ENCODE assay signal across 9 mouse cellular contexts in the genomic region with DNA sequence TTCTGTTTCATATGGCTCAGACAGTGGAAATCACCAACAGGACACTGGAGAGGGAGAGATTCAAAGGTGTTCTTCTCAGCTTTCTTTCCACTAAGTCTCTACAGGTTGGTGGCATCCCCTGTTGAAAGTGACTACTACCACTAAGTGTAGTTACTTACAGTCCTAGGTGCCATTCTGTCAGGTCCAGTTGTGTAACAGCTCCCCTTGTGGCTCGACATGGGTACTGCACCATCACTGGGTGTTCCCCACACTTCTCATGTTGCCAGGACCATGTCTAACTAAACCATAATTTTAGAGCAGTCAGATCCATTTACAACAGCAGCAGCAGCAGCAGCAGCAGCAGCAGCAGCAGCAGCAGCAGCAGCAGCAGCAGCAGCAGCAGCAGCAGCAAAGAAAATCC.
DNase-seq lines count a peak whose midpoint lies in the region; ATAC-seq and TF ChIP-seq lines count a peak whose summit lies in the region.
"Had no signal": no experiment of that assay in that cellular context is flagged by ENCODE, and none has a peak within 500 bp of the region (broad histone marks: within the 10 kb centered on the region; RNA-seq: fewer than 3 reads in every experiment).

No protein-coding gene starts in this region.

- H3K9ac ChIP-seq in forebrain, embryonic 11.5 days (ENCODE audit: low read length), result no peak overlapping the region
- no peak overlapping the region for H3K9ac ChIP-seq in kidney, embryonic 15.5 days
- no peak overlapping the region for H3K9ac ChIP-seq in lung, embryonic 16.5 days (ENCODE audit: low read length)
- H3K9ac ChIP-seq: heart, embryonic 13.5 days had no signal

- H3K9me3 ChIP-seq in forebrain, embryonic 11.5 days (ENCODE audit: control insufficient read depth, low read length), result no peaks in the 10 kb centered on the region
- H3K9me3 ChIP-seq in kidney, embryonic 15.5 days (replicated peaks), result no peaks in the 10 kb centered on the region
- no peaks in the 10 kb centered on the region for H3K9me3 ChIP-seq in lung, embryonic 16.5 days (ENCODE audit: control insufficient read depth, low read length)
- H3K9me3 ChIP-seq: heart, embryonic 13.5 days had no signal

- TF ChIP-seq CTCF in bone marrow, adult 2 months (IDR thresholded peaks at IDR 0.05; ENCODE audit: control insufficient read depth, insufficient read depth, low read length), result peak; percentile 73

- H3K27me3 ChIP-seq in forebrain, embryonic 11.5 days (ENCODE audit: control insufficient read depth, insufficient read depth, low read length), result no peaks in the 10 kb centered on the region
- no peaks in the 10 kb centered on the region for H3K27me3 ChIP-seq in kidney, embryonic 15.5 days
- no peaks in the 10 kb centered on the region for H3K27me3 ChIP-seq in lung, embryonic 16.5 days (ENCODE audit: control insufficient read depth, insufficient read depth, low read depth, low read length)
- H3K27me3 ChIP-seq in splenic B cell, adult 2 months (ENCODE audit: control insufficient read depth, insufficient read depth, low read length, poor library complexity, severe bottlenecking), result no peaks in the 10 kb centered on the region
- H3K27me3 ChIP-seq: heart, embryonic 13.5 days had no signal

- TF ChIP-seq POLR2A in bone marrow, adult 2 months (IDR thresholded peaks at IDR 0.05; ENCODE audit: borderline replicate concordance, control insufficient read depth, low read depth, low read length), result no peak

- DNase-seq in cerebellum, adult 11 months, result peak; percentile 2
- no peak for DNase-seq in cerebellum, adult 11-12 months
- DNase-seq in 3134 (ENCODE audit: extremely low read depth, insufficient read length, low spot score), result peak; percentile 8
- peak; percentile 70 for DNase-seq in forebrain, embryonic 11.5 days (ENCODE audit: low spot score)
- DNase-seq in splenic B cell, adult 2 months (ENCODE audit: low read depth, low spot score), result peak; percentile 21

- H3K4me3 ChIP-seq in bone marrow, adult 2 months (replicated peaks; ENCODE audit: control insufficient read depth, low read depth, low read length), result no peak overlapping the region
- no peak overlapping the region for H3K4me3 ChIP-seq in forebrain, embryonic 11.5 days (ENCODE audit: low read depth, low read length)
- H3K4me3 ChIP-seq in kidney, embryonic 15.5 days (replicated peaks), result no peak overlapping the region
- H3K4me3 ChIP-seq in lung, embryonic 16.5 days (ENCODE audit: low read length), result no peak overlapping the region
- H3K4me3 ChIP-seq: heart, embryonic 13.5 days had no signal

- H3K27ac ChIP-seq in bone marrow, adult 2 months (ENCODE audit: control insufficient read depth, insufficient read depth, low read depth, low read length, poor library complexity), result no peak overlapping the region
- H3K27ac ChIP-seq in forebrain, embryonic 11.5 days (ENCODE audit: low read depth, low read length), result no peak overlapping the region
- H3K27ac ChIP-seq in kidney, embryonic 15.5 days, result no peak overlapping the region
- no peak overlapping the region for H3K27ac ChIP-seq in lung, embryonic 16.5 days (ENCODE audit: low read length)
- H3K27ac ChIP-seq: heart, embryonic 13.5 days had no signal

- H3K36me3 ChIP-seq in forebrain, embryonic 11.5 days (ENCODE audit: control insufficient read depth, insufficient read depth, low read length), result no peaks in the 10 kb centered on the region
- no peaks in the 10 kb centered on the region for H3K36me3 ChIP-seq in kidney, embryonic 15.5 days
- H3K36me3 ChIP-seq in lung, embryonic 16.5 days (ENCODE audit: control insufficient read depth, insufficient read depth, low read length), result no peaks in the 10 kb centered on the region
- H3K36me3 ChIP-seq in splenic B cell, adult 2 months (ENCODE audit: control insufficient read depth, insufficient read depth, low read length, poor library complexity, severe bottlenecking), result no peaks in the 10 kb centered on the region
- H3K36me3 ChIP-seq: heart, embryonic 13.5 days had no signal

- H3K4me2 ChIP-seq in forebrain, embryonic 11.5 days (ENCODE audit: low read depth, low read length, severe bottlenecking), result no peak overlapping the region
- H3K4me2 ChIP-seq in kidney, embryonic 15.5 days, result no peak overlapping the region
- no peak overlapping the region for H3K4me2 ChIP-seq in lung, embryonic 16.5 days (ENCODE audit: low read depth, low read length)
- H3K4me2 ChIP-seq: heart, embryonic 13.5 days had no signal

- H3K4me1 ChIP-seq in bone marrow, adult 2 months (ENCODE audit: control insufficient read depth, insufficient read depth, low read length), result no peaks in the 10 kb centered on the region
- no peaks in the 10 kb centered on the region for H3K4me1 ChIP-seq in forebrain, embryonic 11.5 days (replicated peaks; ENCODE audit: control insufficient read depth, insufficient read depth, low read length)
- H3K4me1 ChIP-seq in kidney, embryonic 15.5 days, result no peaks in the 10 kb centered on the region
- H3K4me1 ChIP-seq in lung, embryonic 16.5 days (replicated peaks; ENCODE audit: control insufficient read depth, insufficient read depth, low read length), result no peaks in the 10 kb centered on the region
- H3K4me1 ChIP-seq: heart, embryonic 13.5 days had no signal

- peak; percentile 71; the same call in 1 of the 2 replicates for ATAC-seq in forebrain, embryonic 11.5 days (replicated peaks; ENCODE audit: low FRiP score)
- peak; percentile 62; the same call in 1 of the 2 replicates for ATAC-seq in kidney, embryonic 15.5 days (replicated peaks; ENCODE audit: low FRiP score)
- ATAC-seq in lung, embryonic 16.5 days (ENCODE audit: low read depth), result peak; percentile 59; the same call in 1 of the 2 replicates

- 0% methylated on average over 1 of the region's 1 CpGs for WGBS in bone marrow, adult 2 months
- 0% methylated on average over 1 of the region's 1 CpGs for WGBS in forebrain, embryonic 11.5 days
- WGBS in kidney, embryonic 15.5 days, result 0% methylated on average over 1 of the region's 1 CpGs
- WGBS in lung, embryonic 16.5 days, result 3% methylated on average over 1 of the region's 1 CpGs
